Mouse (Mus musculus) T-cell, adult 2 months (primary cell): Measurements from ENCODE around the gene Esrra.
A peak's percentile ranks its signal among the peaks of the same experiment; 100 is the strongest.

Source experiments
- DNase-seq: peaks from one replicate; pipeline ENCODE4 v3.0.0; 2022; ENCODE audit warnings: low spot score

Gene Esrra

GRCm38 (mm10) chr19:6921647-6922567 lies at the start of gene Esrra:
Esrra (minus strand) TSS chr19:6921813.
- DNase-seq: peak; percentile 100

DNA sequence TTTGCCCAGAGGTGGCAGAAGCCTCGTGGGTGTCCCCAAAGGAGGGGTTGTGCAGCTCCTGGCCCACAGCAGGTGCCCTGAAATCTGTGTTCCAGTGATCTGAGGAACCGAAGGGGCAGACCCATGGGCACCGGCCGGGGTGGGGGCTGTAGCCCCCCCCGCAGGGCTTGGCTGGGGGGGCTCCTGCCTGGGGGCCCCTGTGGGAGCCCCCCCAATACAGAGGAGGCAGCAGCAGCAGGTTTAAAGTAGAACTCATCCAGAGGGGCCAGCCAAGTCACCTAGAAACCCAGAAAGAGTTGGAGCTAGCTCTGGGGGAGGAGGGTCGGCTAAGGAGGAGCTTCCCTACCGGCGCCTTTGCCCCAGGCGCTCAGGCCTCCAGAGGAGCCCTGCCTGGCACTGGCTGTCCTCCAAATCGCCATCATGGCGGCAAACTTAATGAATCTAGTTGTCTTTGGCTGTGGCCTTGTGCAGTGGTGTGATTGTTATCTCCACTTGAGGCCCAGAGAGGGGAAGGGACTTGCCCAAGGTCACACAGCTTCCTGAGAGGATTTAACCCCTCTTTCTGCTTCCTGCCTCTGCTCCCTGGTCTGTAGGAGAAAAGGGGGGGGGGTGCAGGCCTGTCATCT lies 49.0 kb upstream of the Esrra start:
- DNase-seq: no peak

GRCm38 (mm10) chr19:6969665-6970381 lies 48.2 kb upstream of the Esrra start:
- DNase-seq: peak; percentile 65

- DNase-seq: no peak
Measured at GRCm38 (mm10) chr19:6969291-6969664, 47.7 kb upstream of the Esrra start.

DNA sequence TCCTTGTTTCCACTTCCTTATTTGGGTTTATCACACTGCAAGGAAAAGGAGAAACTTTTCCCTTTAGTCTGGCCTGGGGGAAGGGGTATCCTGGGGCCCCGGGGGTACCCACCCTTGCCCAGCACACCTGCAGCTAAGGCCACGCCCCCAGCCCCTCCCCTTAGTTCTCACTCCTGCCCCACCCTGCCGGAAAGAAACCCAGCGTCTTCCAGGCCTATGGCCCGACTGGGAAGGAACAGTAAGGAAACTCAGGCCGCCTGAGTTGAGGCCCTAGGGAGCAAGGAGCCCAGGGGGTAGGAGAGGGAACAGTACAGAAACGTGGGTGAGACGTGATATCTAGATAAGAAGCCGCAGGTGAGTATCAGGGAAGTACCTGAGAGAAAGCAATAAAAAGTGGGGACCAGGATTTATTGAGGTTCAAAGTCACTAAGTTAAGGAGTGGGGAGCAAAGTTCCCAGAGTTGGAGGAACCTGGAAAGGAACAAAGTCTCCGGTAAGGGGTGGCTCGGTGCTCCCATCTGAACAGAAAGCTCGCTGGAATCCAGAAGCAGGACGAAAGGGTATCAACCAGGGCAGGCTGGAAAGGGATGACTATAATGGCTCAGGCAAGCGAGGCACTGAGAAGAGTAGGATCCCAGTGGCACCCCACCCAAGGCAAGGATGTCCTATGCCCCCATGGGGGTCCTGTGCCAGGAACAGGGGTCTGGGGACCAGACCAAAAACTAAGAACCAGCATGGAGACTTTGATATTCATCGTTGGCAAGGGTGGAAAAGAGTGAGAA lies 47.1 kb upstream of the Esrra start:
- no peak for DNase-seq

DNA sequence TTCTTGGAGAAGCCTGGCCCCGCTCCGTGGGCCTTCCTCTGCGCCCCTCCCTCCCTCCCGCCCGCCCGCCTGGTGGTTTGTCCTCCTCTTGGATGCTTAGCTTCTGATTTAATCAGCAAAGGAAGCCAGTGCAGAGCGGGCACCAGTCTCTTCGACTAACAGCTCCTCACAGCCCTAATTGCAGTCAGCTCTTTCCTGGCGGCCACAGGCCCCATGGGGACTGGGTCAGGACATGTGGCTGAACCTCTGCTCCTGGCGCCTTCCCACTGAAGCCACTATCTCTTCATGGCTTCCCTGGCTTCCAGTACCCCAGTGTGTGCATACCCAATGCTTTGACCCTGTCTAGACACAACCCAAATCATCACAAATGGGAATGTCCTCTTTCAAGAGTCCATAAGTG lies 34.8 kb upstream of the Esrra start:
- no peak for DNase-seq

GRCm38 (mm10) chr19:6955424-6955823 lies 33.8 kb upstream of the Esrra start:
- no peak for DNase-seq

DNA sequence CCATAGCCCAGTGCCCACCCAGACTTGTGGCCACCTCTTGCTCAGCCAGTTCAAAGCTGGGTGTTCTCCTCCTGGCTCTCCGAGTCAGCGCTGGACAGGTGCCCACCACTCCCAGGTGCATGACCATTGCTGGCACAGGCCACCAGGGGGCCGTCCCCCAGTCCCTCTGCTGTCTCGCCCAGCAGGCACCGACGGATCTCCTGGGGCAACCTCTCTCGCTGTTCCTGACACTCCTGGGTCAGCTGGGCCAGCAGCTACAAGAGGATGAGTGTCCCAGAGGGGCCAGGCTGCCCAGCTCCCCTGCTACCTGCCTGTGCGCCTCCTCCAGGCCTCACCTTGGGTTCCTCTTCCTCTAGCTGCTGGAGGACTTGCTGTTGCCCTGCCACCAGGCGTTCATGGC lies 32.4 kb upstream of the Esrra start:
- DNase-seq: no peak

- DNase-seq: no peak
Measured at GRCm38 (mm10) chr19:6952712-6953037, 31.1 kb upstream of the Esrra start.

- peak; percentile 34 for DNase-seq
Measured at GRCm38 (mm10) chr19:6951994-6952711, 30.5 kb upstream of the Esrra start.

GRCm38 (mm10) chr19:6951381-6951968 lies 29.9 kb upstream of the Esrra start:
- peak; percentile 62 for DNase-seq

DNA sequence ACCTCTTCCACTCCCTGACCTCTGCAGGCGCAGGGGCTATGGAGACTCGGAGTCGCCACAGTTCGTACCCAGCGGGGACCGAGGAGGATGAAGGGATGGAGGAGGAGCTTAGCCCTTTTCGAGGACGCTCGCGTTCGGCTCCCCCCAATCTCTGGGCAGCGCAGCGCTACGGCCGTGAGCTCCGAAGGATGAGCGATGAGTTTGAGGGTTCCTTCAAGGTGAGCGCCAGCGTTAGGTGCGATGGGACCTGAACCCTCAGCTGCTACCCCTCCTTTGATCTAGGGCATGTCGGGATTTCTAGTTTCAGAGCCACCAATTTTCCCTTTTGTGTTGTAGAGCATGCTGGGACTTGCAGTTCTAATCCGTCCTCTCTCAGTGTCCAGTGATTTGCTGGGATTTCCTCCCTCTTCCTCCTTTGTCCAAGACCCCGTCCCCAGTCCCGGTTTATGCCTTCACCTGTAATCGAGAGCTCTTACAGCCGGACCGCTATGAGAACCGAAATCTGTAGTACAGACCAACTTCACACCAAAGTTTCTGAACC lies 29.1 kb upstream of the Esrra start:
- peak; percentile 37 for DNase-seq

- no peak for DNase-seq
Measured at GRCm38 (mm10) chr19:6949951-6950350, 28.3 kb upstream of the Esrra start.

DNA sequence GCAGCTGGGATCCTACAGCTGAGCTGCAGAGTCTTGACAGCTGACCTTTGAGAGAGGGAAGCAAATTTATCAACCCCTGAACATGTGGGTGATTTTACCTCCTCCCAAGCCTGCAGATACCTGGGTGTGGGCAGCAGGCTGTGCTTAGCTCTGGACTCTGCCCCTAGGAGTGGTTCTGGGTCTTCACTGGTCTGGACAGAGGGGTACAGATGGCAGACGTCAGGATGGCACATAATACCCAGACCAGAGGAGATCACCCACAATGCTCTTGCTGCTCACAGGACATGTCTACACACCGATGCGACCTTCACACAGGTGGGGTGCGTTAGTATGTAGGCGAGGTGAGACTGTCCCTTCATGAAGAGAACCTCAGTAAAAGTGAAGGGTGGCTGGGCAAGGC lies 27.9 kb upstream of the Esrra start:
- DNase-seq: no peak

DNA sequence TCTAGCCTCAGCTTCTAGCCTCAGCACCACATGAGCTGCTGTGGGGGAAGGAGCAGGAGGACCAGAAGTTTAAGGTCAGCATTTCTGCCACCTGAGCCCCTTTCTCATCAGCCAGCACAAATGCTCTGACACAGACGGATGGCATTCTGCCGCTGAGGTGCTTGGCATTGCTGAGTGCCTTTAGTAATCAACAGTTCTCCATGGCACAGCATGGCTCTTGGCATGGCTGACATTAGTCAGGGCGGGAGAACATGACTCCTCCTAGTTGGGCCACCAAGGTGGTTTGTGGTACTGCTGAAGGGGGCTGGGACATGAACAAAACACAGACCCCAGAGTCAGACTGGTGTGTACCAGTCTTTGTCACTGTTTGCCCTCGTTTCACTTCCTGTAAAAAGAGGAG lies 26.6 kb upstream of the Esrra start:
- DNase-seq: no peak

GRCm38 (mm10) chr19:6947742-6948141 lies 26.1 kb upstream of the Esrra start:
- no peak for DNase-seq

DNA sequence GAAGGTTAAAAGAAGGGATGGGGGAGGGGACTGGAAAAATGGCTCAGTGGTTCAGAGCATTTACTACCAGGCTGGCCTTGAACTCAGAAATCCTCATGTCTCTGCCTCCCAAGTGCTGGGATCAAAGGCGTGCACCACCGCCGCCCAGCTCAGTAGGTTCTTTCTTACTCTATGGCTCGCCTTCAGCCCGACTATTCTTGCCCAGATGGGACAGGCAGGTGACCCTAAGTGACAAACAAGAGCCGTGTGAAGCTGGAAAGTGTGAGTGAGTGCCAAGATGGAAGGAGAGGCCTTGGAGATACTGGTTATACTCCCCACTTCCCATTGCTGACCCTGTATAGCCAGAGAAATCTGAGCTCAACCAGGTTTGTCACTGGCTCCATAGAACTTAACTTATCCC lies 22.1 kb upstream of the Esrra start:
- DNase-seq: no peak

GRCm38 (mm10) chr19:6942764-6943163 lies 21.2 kb upstream of the Esrra start:
- no peak for DNase-seq

DNA sequence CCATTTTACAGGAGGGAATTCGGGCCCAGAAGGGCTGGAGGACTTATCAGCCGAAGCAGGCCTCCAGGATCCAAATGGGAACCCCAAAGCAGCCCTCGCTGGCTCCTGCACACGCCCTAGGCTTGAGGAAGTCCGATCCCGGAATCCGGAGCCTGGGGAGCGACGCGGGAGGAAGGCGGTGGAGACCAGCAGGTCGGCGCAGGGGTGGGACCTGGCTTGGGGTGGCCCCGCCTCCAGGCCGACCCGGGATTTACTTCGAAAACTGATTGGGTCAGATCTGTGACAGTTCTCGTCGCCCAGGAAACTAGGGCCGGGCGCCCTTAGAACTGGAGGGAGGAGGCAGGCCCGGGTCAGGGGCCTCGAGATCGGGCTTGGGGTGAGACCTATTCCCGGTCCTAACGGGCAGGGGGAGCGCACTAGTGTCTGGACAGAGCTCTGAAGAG lies 20.7 kb upstream of the Esrra start, which contains the start of gene Gpr137:
TSS of gene Gpr137 (minus strand) at position 232 of the 443 bp plus-strand sequence.
- DNase-seq: peak; percentile 87

DNA sequence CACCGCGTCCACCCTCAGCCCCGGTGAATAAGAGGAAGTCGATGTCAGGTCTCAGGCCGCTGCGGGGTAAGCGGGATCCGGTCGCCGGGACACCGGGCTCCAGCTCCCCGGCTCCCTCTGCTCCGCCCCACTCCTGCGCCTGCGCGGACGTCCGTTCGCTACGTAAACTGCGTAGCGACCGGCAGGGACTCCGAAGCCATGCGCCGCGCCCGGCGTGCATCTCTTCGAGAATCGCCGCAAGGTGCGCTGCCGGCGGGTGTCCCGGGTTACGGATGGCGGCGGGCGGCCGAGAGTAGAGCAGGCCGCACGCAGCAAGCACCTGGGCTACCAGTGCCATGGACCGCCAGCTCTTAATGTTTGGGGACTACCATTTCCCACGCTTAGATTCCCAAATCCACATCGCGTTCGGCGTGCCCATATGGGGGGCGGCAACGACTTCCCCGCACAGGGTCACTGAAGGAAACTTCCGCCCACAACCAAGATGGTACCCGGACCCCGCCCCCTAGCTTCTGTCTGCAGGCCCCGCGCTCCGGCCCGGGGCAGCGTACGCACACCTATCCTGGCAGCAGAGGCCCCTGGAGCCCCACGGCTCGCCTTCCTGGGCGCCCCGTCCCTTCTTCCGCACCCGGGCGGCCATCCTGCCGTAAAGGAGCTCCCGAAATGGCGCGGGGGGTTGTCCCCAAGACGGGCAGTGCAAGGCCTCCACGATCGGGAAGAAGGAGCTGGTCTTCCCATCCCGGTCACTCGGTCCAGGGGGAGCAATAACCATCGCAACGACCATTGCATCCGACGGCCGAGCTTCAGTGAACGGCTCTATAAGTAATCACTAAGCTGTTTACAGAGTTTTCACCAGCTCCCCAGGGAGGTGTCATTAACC lies 20.0 kb upstream of the Esrra start, which contains the start of gene Bad:
TSS of gene Bad (plus strand) at position 490 of the 877 bp plus-strand sequence.
- peak; percentile 90 for DNase-seq
